Mouse (Mus musculus) lung, embryonic 15.5 days (tissue): ENCODE data around the gene Olfr1512. TPM values are rescaled to one million over a fixed set of nuclear protein-coding genes. Genes with fewer than 3 reads are reported as not detected.
"Not testable (repeated sequence)": the region's sequence is repeated elsewhere in the genome, so short reads cannot be mapped to it uniquely, and the experiment has no call there.

Experiments
- ATAC-seq: fragments of 200-750 bp; cut with Nextera tagmentation; 2 replicates; pipeline ENCODE4 v1.8.0; 2017; ENCODE audit warnings: moderate number of reproducible peaks, borderline replicate concordance; ENCODE audit not compliant: low FRiP score, low TSS enrichment; ENCODE audit errors: extremely low read depth
- H3K27ac ChIP-seq: fragments of 300-500 bp; sonication (generic); 2 replicates; pipeline ENCODE4 v1.5.1; 2015; ENCODE audit warnings: moderate library complexity, mild to moderate bottlenecking, inconsistent platforms
- H3K27me3 ChIP-seq: fragments of 300-500 bp; sonication (generic); 2 replicates; pipeline ENCODE4 v1.6.1; 2015; ENCODE audit warnings: inconsistent platforms
- H3K36me3 ChIP-seq: fragments of 300-500 bp; sonication (generic); 2 replicates; pipeline ENCODE4 v1.6.1; 2015; ENCODE audit warnings: inconsistent platforms
- H3K4me1 ChIP-seq: fragments of 300-500 bp; sonication (generic); 2 replicates; pipeline ENCODE4 v1.6.1; 2015; ENCODE audit warnings: inconsistent platforms
- H3K4me2 ChIP-seq: fragments of 300-500 bp; sonication (generic); 2 replicates; pipeline ENCODE4 v1.6.1; 2015; ENCODE audit warnings: inconsistent platforms, mild to moderate bottlenecking, moderate library complexity
- H3K4me3 ChIP-seq: fragments of 300-500 bp; sonication (generic); 2 replicates; pipeline ENCODE4 v1.5.1; 2015; ENCODE audit warnings: mild to moderate bottlenecking, inconsistent platforms
- H3K9ac ChIP-seq: fragments of 300-500 bp; sonication (generic); 2 replicates; pipeline ENCODE4 v1.6.1; 2015; ENCODE audit warnings: inconsistent platforms
- H3K9me3 ChIP-seq: fragments of 300-500 bp; sonication (generic); 2 replicates; pipeline ENCODE4 v1.6.1; 2016; ENCODE audit warnings: inconsistent platforms
- WGBS: fragments of 180-500 bp; shearing (Covaris S2); methylation state at CpG from one replicate; pipeline ENCODE4 v1.1.7; 2015; 5-methylcytosine and 5-hydroxymethylcytosine counted together
- polyA plus RNA-seq: library from polyadenylated mRNA; unstranded; fragments of >200 nt; fragmentation: Nextera tagmentation; extraction: Ambion mirVana; gene quantifications from 2 replicates; pipeline ENCODE4 v1.2.1, GENCODE M21; 2015

Olfr1512 gene
- not detected in 2 replicates for polyA plus RNA-seq

GRCm38 (mm10) chr14:52379068-52379467 lies at the start of gene Olfr1512:
Gene Olfr1512 (minus strand): TSS chr14:52379168.
- Histone ChIP-seq H3K4me3 (no peak within 1 kb of the TSS), H3K36me3 (no peaks in the 10 kb centered on the region), H3K9me3 (no peaks in the 10 kb centered on the region), H3K27me3 (no peaks in the 10 kb centered on the region), H3K9ac (no peak within 1 kb of the TSS), H3K4me2 (no peak within 1 kb of the TSS), H3K4me1 (no peaks in the 10 kb centered on the region), H3K27ac (no peak within 1 kb of the TSS)
- ATAC-seq, result no peak
- 74% methylated on average over 2 of the region's 2 CpGs for WGBS

GRCm38 (mm10) chr14:52427686-52428085 lies 48.7 kb upstream of the Olfr1512 start:
- WGBS, result 84% methylated on average over 1 of the region's 1 CpGs
- Histone ChIP-seq H3K36me3 (no peaks in the 10 kb centered on the region), H3K4me2 (no peak overlapping the region), H3K9me3 (no peaks in the 10 kb centered on the region), H3K4me1 (no peaks in the 10 kb centered on the region), H3K9ac (no peak overlapping the region), H3K27me3 (no peaks in the 10 kb centered on the region), H3K27ac (no peak overlapping the region), H3K4me3 (no peak overlapping the region)
- no peak for ATAC-seq

GRCm38 (mm10) chr14:52414273-52414672 lies 35.3 kb upstream of the Olfr1512 start, which contains the start of gene Olfr1510:
Gene Olfr1510 (minus strand): TSS chr14:52414373.
- Histone ChIP-seq H3K4me1 (no peaks in the 10 kb centered on the region), H3K4me2 (no peak within 1 kb of the TSS), H3K9ac (no peak within 1 kb of the TSS), H3K4me3 (no peak within 1 kb of the TSS), H3K27ac (no peak within 1 kb of the TSS), H3K9me3 (no peaks in the 10 kb centered on the region), H3K27me3 (no peaks in the 10 kb centered on the region), H3K36me3 (no peaks in the 10 kb centered on the region)
- WGBS, result 74% methylated on average over 3 of the region's 3 CpGs
- no peak for ATAC-seq

- not testable (repeated sequence) for H3K27me3 ChIP-seq, H3K9ac ChIP-seq, H3K27ac ChIP-seq, H3K4me2 ChIP-seq, ATAC-seq, H3K9me3 ChIP-seq, H3K4me3 ChIP-seq, H3K4me1 ChIP-seq, H3K36me3 ChIP-seq
- WGBS, result 67% methylated on average over 7 of the region's 10 CpGs
Measured at GRCm38 (mm10) chr14:52410142-52410919, 31.4 kb upstream of the Olfr1512 start.

- H3K36me3 ChIP-seq, result no peaks in the 10 kb centered on the region
- H3K27ac ChIP-seq, result no peak within 1 kb of the TSS
- no peaks in the 10 kb centered on the region for H3K27me3 ChIP-seq
- no peaks in the 10 kb centered on the region for H3K9me3 ChIP-seq
- H3K4me2 ChIP-seq, result no peak within 1 kb of the TSS
- ATAC-seq, result no peak
- 68% methylated on average over 4 of the region's 4 CpGs for WGBS
- no peaks in the 10 kb centered on the region for H3K4me1 ChIP-seq
- no peak within 1 kb of the TSS for H3K4me3 ChIP-seq
- no peak within 1 kb of the TSS for H3K9ac ChIP-seq
Measured at GRCm38 (mm10) chr14:52397279-52397678, 18.3 kb upstream of the Olfr1512 start, which contains the start of gene Olfr1511. Gene Olfr1511 (minus strand): TSS chr14:52397379.

GRCm38 (mm10) chr14:52390084-52390848 lies 11.3 kb upstream of the Olfr1512 start:
- not testable (repeated sequence) for H3K4me2 ChIP-seq, H3K9me3 ChIP-seq, H3K27ac ChIP-seq, H3K36me3 ChIP-seq, H3K9ac ChIP-seq, H3K4me3 ChIP-seq, ATAC-seq, H3K4me1 ChIP-seq, H3K27me3 ChIP-seq
- 72% methylated on average over 9 of the region's 9 CpGs for WGBS

GRCm38 (mm10) chr14:52368741-52369140 lies 10.2 kb downstream of the Olfr1512 start:
- WGBS, result 77% methylated on average over 3 of the region's 3 CpGs
- no peak overlapping the region for H3K27ac ChIP-seq
- no peaks in the 10 kb centered on the region for H3K36me3 ChIP-seq
- no peak overlapping the region for H3K9ac ChIP-seq
- H3K9me3 ChIP-seq, result no peaks in the 10 kb centered on the region
- ATAC-seq, result no peak
- no peaks in the 10 kb centered on the region for H3K27me3 ChIP-seq
- H3K4me3 ChIP-seq, result no peak overlapping the region
- no peaks in the 10 kb centered on the region for H3K4me1 ChIP-seq
- H3K4me2 ChIP-seq, result no peak overlapping the region

- no peak within 1 kb of the TSS for H3K4me3 ChIP-seq
- H3K9ac ChIP-seq, result no peak within 1 kb of the TSS
- no peak for ATAC-seq
- H3K4me2 ChIP-seq, result no peak within 1 kb of the TSS
- no peaks in the 10 kb centered on the region for H3K9me3 ChIP-seq
- no peaks in the 10 kb centered on the region for H3K4me1 ChIP-seq
- WGBS, result 58% methylated on average over 4 of the region's 4 CpGs
- H3K27ac ChIP-seq, result no peak within 1 kb of the TSS
- H3K27me3 ChIP-seq, result no peaks in the 10 kb centered on the region
- H3K36me3 ChIP-seq, result no peaks in the 10 kb centered on the region
Measured at GRCm38 (mm10) chr14:52356308-52356707, 22.7 kb downstream of the Olfr1512 start, which contains the start of gene Olfr1513. Gene Olfr1513 (minus strand): TSS chr14:52356408.

- no peaks in the 10 kb centered on the region for H3K36me3 ChIP-seq
- no peaks in the 10 kb centered on the region for H3K9me3 ChIP-seq
- WGBS, result 66% methylated on average over 6 of the region's 6 CpGs
- no peaks in the 10 kb centered on the region for H3K4me1 ChIP-seq
- no peak for ATAC-seq
- H3K4me3 ChIP-seq, result no peak overlapping the region
- no peak overlapping the region for H3K9ac ChIP-seq
- H3K4me2 ChIP-seq, result no peak overlapping the region
- peaks cover 9% of the 10 kb centered on the region; the same call in 1 of the 2 replicates for H3K27me3 ChIP-seq
- H3K27ac ChIP-seq, result no peak overlapping the region
Measured at GRCm38 (mm10) chr14:52339512-52339852, 39.5 kb downstream of the Olfr1512 start.

- no peak overlapping the region for H3K4me3 ChIP-seq
Measured at GRCm38 (mm10) chr14:52338751-52339511, 40.0 kb downstream of the Olfr1512 start.

GRCm38 (mm10) chr14:52332171-52332570 lies 46.8 kb downstream of the Olfr1512 start:
- Histone ChIP-seq H3K4me3 (no peak overlapping the region), H3K9ac (no peak overlapping the region), H3K4me2 (no peak overlapping the region), H3K27me3 (peaks cover 40% of the 10 kb centered on the region), H3K27ac (no peak overlapping the region), H3K4me1 (0 out of 2 replicates have a peak, but pooled peaks cover 11% of the 10 kb centered on the region), H3K9me3 (no peaks in the 10 kb centered on the region), H3K36me3 (no peaks in the 10 kb centered on the region)
- no peak for ATAC-seq
- WGBS, result 68% methylated on average over 2 of the region's 3 CpGs

More at GRCm38 (mm10) chr14:52338751-52339511, 40.0 kb downstream of the Olfr1512 start:
- Histone ChIP-seq H3K9me3 (no peaks in the 10 kb centered on the region), H3K4me1 (no peaks in the 10 kb centered on the region), H3K27ac (no peak overlapping the region), H3K4me2 (peak overlapping the region; percentile 32), H3K36me3 (no peaks in the 10 kb centered on the region), H3K9ac (no peak overlapping the region), H3K27me3 (peaks cover 9% of the 10 kb centered on the region; the same call in 1 of the 2 replicates)
- WGBS, result 28% methylated on average over 21 of the region's 21 CpGs
- no peak for ATAC-seq
